Mouse (Mus musculus) monocyte, adult 5-6 weeks (primary cell): ENCODE data around the gene Poc5. TPM values are rescaled to one million over a fixed set of nuclear protein-coding genes. Genes with fewer than 3 reads are reported as not detected.

Source experiments
- ATAC-seq: fragments of 153-309, 156-312 bp; replicated peaks from 2 replicates; pipeline ENCODE4 v1.8.0; 2017; ENCODE audit warnings: mild to moderate bottlenecking; ENCODE audit not compliant: low TSS enrichment, insufficient number of reproducible peaks, severe bottlenecking, poor library complexity, low FRiP score
- total RNA-seq: library from RNA; stranded (forward); fragments of 200-1000, 200-491, 200-594 nt; gene quantifications from 3 replicates; pipeline ENCODE4 v1.2.3, GENCODE M21; 2017

Poc5 gene
- total RNA-seq = 8.9 to 26.0 TPM (median 24.2 TPM) in 3 replicates

DNA sequence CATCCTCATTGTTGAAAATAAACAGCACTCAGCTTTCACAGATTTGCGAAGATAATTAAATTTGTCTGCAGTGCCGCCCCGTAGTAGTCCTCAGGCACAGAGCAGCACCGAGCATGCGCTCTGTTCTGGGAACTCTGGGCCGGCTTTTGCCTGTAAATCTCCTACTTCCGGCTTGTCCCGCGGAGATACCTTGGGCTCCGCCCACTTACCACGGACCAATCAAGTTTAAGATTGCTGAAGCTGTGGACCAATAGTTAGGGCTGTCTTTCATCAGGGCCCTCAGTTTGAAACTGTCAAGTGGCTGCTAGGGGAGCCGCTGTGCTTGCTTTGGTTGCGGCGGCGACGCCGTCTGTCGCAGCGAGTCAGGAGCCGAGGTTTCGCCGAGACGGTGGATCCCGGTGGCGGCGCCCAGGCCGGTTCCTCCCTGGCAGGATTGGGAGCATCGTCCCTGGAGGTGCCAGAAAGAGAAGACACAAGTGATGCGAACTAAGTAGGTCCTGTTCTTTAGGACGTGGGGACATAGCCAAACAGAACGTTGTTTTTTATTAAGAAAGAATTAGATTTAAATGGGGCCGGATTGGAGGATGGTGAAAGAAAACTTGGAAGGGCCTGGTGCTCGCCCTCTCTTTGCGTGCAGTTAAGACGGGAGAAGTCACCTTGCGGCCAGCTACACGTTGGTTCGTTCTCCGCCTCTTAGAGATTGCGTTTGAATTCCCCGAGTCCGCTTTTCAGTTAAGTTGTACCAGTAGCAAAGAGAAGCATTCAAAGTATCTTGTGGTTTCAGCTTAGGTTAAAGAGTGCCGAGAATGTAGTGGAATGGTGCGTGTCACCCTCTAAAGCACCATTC, at the start of gene Poc5:
Gene Poc5 (plus strand): TSS at position 253 of the 847 bp plus-strand sequence.
- ATAC-seq = peak; percentile 99

DNA sequence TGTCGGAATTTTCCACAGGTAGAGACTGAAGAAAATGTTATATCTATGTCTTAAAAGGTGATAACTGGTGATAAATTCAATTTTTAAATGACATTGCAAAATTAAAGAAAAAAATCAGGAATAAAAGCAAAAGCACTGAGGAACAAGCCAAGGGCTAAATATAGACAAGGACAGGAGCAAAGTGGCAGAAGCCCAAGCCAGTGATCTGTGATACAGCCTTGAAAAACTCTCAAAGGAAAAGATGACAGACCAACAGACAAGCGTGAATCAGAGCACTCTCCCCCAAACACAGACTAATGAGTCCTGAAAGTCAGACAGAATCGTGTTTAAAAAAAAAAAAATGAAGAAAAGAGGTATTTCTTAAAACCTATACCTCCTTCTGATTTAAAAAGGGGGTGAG, 46.6 kb upstream of the Poc5 start:
- no peak for ATAC-seq

DNA sequence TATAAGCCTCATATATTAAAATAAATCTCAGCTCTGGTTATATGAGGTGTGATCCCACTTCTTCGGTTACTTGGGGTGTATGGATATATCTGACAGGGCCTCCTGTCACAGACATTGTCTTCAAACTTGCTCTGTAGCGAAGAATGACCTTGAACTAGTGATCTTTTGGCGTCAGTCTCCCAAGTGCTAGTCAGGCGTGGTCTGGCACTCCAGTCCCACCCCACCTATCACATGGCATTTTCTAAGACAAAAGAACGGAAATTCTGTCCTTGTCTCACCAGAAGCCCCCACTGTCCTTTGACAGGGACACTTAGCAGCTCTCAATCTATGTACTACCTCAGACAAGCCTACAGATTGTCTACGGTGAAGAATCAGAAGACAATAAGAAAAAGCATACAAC, 43.3 kb upstream of the Poc5 start:
- ATAC-seq = no peak

DNA sequence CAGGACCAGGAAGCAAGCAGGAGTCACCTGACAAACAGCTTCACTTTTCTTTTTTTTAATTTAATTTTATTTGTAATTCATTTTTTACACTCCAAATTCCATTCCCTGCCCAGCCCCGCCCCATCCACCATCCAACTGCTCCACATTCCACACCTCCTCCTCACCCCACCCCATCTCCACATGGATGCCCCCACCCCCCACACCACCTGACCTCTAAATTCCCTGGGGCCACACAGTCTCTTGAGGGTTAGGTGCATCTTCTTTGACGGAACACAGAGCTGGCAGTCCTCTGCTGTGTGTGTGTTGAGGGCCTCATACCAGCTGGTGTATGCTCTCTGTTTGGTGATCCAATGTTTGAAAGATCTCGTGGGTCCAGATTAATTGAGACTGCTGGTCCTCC, 41.5 kb upstream of the Poc5 start:
- no peak for ATAC-seq

DNA sequence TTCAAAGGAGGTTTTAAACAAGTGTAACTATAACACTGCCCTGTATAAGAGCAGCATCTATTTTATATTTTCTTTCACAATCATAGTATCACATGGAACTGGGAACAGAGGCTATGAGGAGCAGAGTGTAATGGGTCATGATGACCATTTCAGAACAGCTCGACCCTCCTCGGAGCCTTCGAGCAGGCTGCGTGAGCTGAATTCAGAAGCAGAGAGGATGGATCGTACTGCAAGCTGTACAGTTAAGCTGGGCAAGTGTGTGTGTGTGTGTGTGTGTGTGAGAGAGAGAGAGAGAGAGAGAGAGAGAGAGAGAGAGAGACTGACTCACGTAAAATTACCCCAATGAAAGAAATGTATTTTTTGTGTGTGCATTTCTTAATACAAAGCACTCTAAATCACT, 37.9 kb upstream of the Poc5 start:
- no peak for ATAC-seq

DNA sequence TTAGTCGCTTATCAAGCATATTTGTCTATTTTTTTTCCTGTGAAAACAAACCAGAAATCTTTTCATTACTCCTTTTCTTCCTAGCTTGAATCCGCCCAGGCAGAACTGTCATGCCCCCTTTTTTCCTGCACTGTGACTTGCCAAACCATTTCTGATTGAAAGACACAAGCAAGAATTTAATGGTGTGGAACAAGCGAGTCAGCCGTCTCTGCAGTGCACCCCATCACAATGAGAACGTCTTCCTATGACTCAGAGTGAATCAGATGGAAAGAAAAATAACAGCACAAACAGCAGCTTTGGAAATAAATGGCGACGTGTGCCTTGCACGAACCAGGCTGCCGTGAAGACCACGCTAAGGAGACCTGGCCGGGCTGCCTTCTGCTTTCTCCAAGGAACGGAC, 36.8 kb upstream of the Poc5 start:
- ATAC-seq = no peak

DNA sequence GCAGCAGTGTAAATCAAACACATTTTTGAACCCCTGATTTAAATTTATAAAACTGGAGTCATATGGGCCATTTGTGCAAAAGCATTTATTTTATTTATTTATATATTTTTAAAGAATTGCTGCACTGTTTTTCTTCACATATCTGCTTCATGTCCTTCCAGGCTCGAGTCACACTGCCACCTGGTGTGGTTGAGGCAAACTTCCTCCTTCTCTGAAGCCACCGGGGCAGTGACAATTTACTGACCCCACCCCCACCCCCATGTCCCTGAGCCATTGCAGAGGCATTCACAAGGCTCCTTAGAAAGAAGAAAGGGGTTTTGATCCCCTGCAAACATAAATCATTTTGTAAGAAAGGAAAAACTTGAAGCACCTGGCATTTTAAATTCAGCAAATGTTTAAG, 12.6 kb upstream of the Poc5 start:
- no peak for ATAC-seq

DNA sequence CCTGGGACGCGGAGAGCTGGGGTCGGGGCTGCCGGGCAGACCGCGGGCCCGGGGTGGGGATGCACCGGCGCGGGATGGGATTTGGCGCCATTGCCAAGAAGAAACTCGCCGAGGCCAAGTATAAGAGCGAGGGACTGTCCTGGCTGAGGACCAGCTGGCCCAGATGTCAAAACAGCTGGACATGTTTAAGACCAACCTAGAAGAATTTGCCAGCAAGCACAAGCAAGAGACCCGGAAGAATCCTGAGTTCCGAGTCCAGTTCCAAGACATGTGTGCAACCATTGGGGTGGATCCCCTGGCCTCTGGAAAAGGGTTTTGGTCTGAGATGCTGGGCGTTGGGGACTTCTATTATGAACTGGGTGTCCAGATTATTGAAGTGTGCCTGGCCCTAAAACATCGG, 11.2 kb upstream of the Poc5 start:
- ATAC-seq = no peak

DNA sequence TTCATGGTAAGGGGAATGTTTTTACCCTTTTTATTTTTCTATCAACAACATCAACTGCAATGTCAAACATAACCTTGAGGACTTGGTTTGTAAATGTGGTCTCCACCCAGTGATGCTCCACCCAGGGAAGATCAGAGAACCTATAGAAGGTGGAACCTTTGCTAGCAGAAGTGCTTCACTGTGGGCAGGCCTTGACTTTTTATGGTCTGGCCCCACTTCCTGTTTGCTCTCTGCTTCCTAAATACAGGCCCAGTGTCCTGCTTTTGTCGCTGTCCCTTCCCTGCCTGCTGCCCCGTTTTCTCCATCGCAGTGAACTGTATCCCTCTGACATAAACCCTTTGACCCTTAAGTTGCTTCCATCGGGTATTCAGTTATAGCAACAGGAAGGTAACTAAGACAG, 10.2 kb upstream of the Poc5 start:
- no peak for ATAC-seq

DNA sequence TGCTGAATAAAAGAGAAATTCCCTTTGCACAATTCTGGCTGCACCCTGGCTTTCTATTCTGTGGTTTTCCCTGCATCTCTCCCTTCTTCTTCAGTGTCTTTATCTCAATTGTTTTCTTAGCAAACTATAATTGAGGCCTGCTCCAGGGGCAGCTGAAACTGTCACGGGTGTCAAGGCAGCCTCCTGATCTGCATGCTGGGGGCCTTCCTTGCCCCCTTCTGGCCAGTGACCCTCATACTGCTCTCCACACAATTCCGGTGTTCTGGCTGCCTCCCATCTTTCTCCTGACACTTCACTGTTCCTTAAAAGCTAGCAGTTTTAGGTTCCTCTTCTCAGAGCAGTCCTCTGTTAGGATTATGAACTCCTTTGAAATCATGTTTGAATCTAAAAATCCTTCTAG, 1.2 kb downstream of the Poc5 start:
- ATAC-seq = no peak

DNA sequence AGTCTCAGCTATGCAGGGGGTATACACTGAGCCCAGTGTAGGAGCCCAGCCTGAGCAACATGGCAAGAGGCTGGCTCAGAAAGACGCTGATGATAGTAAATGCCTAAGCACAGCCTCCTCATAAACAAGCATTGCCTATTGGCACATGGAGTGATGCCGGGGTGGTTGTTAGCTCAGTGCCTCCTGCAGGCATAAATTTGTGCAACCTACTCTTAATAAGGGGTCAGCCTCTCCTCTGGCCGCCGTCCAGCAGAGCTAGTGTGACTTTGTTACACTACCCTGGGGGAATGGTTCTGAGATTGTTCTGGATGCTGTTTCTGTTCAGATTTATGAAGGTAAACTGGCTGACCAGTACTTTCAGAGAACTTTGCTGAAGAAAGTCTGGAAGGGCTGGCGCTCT, 13.2 kb downstream of the Poc5 start:
- no peak for ATAC-seq

DNA sequence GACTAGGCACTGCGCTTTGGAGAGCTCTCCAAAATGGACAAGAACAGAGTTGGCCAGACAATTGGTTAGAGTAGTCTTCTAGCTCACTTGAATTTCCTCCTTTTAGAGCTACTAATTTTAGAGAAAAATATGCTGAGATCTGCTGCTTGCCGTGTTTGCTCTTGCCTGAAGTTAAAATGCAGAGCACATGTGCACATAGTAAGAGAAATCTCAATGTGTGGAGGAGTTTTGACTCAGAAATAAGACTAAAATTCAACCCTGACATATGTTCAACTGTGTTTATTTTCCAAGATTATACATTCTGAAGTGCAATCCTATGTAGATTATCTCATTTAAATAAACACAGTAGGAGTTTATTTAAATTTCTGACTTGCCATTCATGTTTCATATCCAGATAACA, 17.4 kb downstream of the Poc5 start:
- ATAC-seq = no peak

DNA sequence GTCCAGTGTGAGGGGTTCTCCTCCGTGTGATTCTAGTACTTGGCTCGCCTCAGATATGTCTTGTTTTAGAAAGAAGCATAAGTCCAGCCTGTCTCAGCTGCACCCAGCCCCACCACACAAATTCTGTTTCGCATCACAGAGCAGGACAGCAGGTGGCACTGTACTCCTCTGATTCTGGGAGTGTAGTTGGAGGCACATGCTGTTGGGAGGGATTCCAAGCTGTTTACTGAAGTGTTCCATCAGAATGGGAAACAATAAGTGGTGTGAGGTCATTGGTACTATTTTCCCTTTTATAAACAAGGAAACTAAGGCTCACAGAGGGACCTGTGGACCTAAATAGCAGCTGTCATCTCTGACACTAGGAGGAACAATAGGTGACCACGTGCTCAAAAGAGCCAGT, 18.9 kb downstream of the Poc5 start:
- no peak for ATAC-seq

DNA sequence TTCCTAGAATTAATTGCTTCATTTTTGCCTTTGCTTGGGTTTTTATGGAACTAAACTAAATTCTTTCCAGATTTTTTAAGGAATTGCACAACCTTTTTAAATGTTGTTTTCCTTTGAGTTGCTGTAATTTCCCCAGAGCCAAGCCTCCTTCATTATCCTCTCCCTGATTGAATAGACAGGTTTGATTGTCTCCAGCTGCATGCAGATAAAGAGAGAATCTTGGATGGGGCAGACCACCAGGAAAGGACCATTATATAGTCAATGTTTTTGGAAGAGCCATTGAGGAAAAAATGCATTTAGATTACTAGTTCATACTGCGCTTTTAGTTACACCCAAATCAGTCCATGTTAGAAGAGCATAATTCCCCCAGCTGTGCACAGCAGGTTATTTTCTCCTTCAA, 20.7 kb downstream of the Poc5 start:
- ATAC-seq = no peak

DNA sequence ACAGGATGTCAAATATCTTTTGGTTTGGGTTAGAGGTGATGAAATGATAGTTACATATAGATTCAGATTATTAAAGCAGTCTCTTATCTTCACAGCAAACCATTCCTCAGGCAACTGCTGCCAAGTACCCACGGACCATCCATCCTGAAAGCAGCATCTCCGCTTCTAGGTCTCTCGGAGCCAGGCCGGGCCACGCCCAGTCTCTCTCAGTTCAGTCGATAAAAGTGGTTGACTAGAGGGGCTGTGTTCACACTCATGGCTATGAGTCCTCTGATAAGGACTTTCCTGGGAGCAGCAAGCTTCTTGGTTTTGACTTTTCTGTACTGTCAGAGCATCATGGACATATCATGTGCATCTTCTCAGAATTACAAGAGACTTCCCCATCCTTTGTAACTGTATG, 26.3 kb downstream of the Poc5 start:
- ATAC-seq = no peak

DNA sequence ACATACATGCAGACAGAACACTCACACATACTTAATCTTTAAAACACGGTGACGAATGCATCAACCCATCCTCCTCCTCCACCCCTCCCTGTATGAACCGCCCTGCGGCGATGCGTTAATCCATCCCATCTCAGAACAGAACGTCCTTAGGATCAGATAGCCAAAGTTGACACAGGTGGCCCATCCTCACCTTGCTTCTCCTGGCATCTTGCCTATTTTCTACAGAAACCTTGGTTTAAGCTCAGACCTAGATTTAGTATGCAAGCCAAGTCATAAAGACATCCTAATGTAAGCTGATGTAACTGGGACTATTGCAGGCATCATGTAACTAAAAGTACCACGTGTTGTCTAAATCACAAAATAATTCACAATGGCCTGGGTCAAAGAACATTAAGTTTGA, 28.3 kb downstream of the Poc5 start:
- no peak for ATAC-seq

DNA sequence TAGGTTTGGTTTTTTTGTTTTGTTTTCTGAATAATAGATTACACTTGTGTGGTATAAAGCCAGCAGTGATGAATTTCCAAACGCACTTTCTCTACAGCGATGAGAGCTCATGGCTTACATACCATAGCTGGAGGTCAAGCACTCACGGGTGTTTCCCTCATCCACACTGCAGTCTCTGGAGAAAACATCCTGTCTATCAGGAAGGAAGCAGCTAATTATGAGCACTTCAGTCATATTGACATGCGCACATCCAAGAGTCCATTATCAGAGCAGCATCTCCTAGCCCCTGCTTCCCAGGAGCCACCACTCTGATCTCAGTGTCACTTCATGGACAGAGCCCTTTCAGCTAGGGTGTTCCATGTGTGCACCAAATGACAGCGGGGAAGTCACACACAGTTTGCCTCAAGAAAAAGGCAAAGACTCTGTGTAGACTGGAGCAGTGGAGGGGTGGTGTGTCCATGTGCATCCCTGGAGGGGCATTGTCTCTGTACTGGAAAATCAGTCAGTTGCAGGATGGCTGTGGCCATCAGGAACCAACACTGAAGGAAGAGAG, 29.2 kb downstream of the Poc5 start:
- ATAC-seq = no peak

DNA sequence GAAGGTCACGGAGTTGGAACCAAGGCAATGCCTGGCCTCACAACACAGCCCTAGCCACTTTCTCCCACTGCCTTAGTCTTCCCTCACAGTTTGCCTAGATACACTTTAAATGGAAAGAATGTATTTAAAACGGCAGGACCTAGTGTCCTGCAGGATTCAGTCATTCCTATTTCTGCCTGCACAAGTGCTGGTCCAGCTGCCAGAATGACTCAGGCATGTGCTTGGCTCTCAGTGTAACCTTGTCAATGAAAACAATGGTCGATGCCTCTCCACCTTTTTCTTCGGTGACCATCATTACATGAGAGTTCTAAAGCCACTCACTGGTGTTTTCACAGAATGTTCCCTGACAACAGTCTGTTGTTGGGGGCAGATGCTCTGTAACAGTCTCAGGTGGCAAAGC, 30.4 kb downstream of the Poc5 start:
- ATAC-seq = no peak

DNA sequence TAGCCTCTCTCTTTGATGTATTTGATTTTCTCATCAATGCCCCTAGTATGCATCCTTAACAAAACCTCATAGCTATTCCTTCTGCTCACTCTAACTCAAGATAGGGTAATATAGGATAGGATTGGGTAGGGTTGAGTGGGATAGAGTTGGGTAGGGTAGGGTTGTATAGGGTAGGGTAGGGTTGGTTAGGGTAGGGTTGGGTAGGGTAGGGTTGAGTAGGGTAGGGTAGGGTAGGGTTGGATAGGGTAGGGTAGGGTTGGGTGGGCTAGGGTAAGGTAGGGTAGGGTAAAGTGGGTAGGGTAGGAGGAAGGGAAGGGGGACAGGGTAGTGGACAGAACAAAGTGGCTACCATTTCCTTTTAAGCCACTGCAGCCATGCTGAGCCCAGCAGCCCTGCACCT, 33.1 kb downstream of the Poc5 start:
- ATAC-seq = no peak

DNA sequence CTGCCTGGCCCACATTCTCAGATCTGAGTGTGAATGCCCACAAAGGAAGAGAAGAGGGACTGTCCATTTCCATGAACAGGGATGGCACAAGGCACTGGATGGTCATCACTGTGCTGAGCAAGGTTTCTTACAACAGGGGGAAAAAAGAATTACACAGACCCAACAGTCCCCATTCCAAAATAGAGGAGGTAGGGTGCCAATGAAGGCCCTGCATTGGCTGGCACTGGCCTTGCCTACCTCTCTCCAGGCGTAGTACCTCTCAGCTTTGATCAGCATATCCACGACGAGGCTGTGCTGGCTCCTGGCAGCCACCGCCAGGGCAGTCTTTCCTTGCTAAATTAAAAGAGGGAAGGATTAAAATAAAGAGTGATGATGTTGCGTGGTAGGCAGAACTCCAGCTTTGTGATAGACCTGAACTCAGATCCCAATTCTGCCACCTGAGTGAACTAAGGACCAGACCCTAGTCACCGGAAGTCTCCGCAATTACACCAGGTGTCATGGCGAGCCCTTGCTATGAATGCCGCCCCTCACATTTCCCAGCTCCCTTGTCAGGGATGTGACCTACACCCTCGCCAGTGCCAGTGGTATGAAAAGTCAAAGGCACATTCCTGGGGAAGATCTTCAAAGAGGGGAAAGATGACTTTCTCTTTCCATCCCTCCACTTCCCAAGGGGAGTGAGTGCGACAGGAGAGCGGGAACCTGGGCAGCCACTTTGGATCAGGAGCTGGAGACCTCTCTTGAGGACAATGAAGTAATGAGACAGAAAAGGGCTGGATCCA, 36.6 kb downstream of the Poc5 start:
- ATAC-seq = no peak
